Mouse (Mus musculus) embryonic facial prominence, embryonic 15.5 days (tissue): ENCODE measurements around the gene Gm37240. TPM values are rescaled to one million over a fixed set of nuclear protein-coding genes. Genes with fewer than 3 reads are reported as not detected.

Experiments
- ATAC-seq: fragments of 200-750 bp; cut with Nextera tagmentation; 2 replicates; pipeline ENCODE4 v1.8.0; 2017; ENCODE audit warnings: low read depth, moderate TSS enrichment; ENCODE audit not compliant: insufficient number of reproducible peaks, low FRiP score, low TSS enrichment
- H3K27ac ChIP-seq: fragments of 300-500 bp; sonication (generic); replicated peaks from 2 replicates; pipeline ENCODE4 v1.5.1; 2015; ENCODE audit warnings: mild to moderate bottlenecking, inconsistent platforms
- H3K27me3 ChIP-seq: fragments of 300-500 bp; sonication (generic); 2 replicates; pipeline ENCODE4 v1.6.1; 2015; ENCODE audit warnings: inconsistent platforms
- H3K36me3 ChIP-seq: fragments of 300-500 bp; sonication (generic); 2 replicates; pipeline ENCODE4 v1.6.1; 2015; ENCODE audit warnings: mild to moderate bottlenecking, inconsistent platforms
- H3K4me1 ChIP-seq: fragments of 300-500 bp; sonication (generic); 2 replicates; pipeline ENCODE4 v1.6.1; 2015; ENCODE audit warnings: inconsistent platforms
- H3K4me2 ChIP-seq: fragments of 300-500 bp; sonication (generic); replicated peaks from 2 replicates; pipeline ENCODE4 v1.6.1; 2015; ENCODE audit warnings: mild to moderate bottlenecking, inconsistent platforms
- H3K4me3 ChIP-seq: fragments of 300-500 bp; sonication (generic); replicated peaks from 2 replicates; pipeline ENCODE4 v1.5.1; 2015; ENCODE audit warnings: mild to moderate bottlenecking, inconsistent platforms
- H3K9ac ChIP-seq: fragments of 300-500 bp; sonication (generic); 2 replicates; pipeline ENCODE4 v1.6.1; 2015; ENCODE audit warnings: inconsistent platforms
- H3K9me3 ChIP-seq: fragments of 300-500 bp; sonication (generic); replicated peaks from 2 replicates; pipeline ENCODE4 v1.6.1; 2016; ENCODE audit warnings: inconsistent platforms
- WGBS: fragments of 180-500 bp; shearing (Covaris S2); methylation state at CpG from one replicate; pipeline ENCODE4 v1.1.7; 2015; 5-methylcytosine and 5-hydroxymethylcytosine counted together
- polyA plus RNA-seq: library from polyadenylated mRNA; unstranded; fragments of >200 nt; fragmentation: Nextera tagmentation; extraction: Ambion mirVana; gene quantifications from 2 replicates; pipeline ENCODE4 v1.2.1, GENCODE M21; 2015

Gene Gm37240
- polyA plus RNA-seq, 1 experiment from 2014 or later, result 12.8 TPM

DNA sequence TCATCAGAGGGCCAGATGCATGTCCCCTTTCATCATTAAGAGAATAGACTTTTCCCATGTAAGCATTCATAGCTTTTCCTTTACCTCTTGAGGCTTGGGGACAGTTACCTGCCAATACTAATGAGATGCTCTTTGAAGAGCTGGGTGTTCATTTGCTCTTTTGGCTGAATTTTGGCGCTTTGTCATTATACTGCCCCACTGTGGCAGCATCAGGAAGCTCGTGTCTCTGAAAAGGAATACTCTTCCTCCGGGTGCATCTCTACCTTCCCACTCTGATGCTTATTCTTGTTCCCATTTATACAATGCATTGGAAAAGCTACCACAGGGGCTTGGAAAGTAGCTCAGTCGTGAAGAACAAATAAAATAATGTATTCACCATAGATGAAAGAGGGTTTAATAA lies 30.3 kb upstream of the Gm37240 start:
- whole genome bisulfite sequencing, result 17% methylated on average over 4 of the region's 4 CpGs
- ATAC-seq, result no peak
- Histone ChIP-seq H3K27ac (no peak overlapping the region), H3K9me3 (no peaks in the 10 kb centered on the region), H3K9ac (no peak overlapping the region), H3K36me3 (no peaks in the 10 kb centered on the region), H3K4me1 (no peaks in the 10 kb centered on the region), H3K27me3 (no peaks in the 10 kb centered on the region), H3K4me2 (no peak overlapping the region), H3K4me3 (no peak overlapping the region)

DNA sequence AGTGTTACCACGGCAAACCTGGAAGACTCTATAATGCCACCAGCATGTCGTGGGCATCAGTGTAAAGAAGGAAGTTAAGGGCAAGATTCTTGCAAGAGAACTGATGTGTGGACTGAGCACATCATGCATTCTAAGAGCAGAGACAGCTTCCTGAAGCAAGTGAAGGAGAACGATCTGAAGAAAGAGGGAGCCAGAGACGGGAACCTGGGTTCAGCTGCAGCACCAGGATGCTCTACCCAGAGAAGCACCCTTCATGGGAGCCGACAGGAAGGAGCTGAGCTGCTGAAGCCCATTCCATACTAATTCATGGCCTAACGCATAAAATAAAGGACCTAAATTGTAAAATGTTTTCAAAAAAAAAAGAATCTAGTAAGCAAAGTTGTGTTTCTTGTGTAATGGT lies 27.5 kb upstream of the Gm37240 start:
- no peak for ATAC-seq
- Histone ChIP-seq H3K4me2 (no peak overlapping the region), H3K9ac (no peak overlapping the region), H3K9me3 (no peaks in the 10 kb centered on the region), H3K27ac (no peak overlapping the region), H3K36me3 (no peaks in the 10 kb centered on the region), H3K27me3 (no peaks in the 10 kb centered on the region), H3K4me1 (no peaks in the 10 kb centered on the region), H3K4me3 (no peak overlapping the region)
- WGBS, result 89% methylated on average over 6 of the region's 6 CpGs

DNA sequence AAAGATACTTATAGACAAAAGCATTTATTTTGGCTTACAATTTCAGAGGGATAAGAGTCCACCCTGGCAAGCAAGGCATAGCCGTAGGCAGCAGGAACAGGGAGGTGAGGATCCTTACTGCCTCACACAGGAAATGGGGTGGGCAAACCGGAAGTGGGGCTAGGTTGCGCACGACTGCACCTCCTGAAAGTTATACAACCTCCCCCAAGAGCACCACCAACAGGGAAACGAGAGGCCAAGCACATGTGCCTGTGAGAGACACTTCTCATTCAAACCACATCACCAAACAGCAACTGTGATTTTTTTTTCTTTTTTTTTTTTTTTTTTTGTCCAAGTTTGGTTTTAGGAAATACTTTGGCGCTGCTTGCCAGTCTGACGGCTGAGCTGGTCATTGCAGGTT lies 19.8 kb upstream of the Gm37240 start:
- Histone ChIP-seq H3K9ac (no peak overlapping the region), H3K4me2 (no peak overlapping the region), H3K4me3 (no peak overlapping the region), H3K36me3 (no peaks in the 10 kb centered on the region), H3K27me3 (no peaks in the 10 kb centered on the region), H3K4me1 (no peaks in the 10 kb centered on the region), H3K27ac (no peak overlapping the region), H3K9me3 (no peaks in the 10 kb centered on the region)
- no peak for ATAC-seq
- WGBS, result 76% methylated on average over 7 of the region's 7 CpGs

DNA sequence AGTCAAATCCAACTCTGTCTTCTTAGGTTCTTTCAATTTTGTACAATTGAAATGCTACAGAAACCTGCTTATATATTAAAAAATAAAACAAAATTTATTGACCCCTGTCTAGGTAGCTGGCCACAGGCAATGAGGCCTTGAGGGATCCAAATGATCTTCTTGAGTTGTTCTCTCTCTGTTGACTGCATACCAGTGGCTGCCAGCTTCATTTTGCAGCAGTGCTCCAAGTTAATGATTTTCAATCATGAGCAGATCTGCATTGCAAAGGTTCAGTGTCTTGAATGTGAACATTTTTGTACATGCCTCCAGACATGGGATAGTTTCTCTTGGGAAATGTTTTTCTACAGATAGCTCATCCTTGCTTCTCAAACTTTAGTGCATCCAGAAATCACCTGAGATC lies 17.1 kb upstream of the Gm37240 start:
- Histone ChIP-seq H3K9me3 (no peaks in the 10 kb centered on the region), H3K4me1 (no peaks in the 10 kb centered on the region), H3K4me3 (no peak overlapping the region), H3K4me2 (no peak overlapping the region), H3K36me3 (no peaks in the 10 kb centered on the region), H3K27ac (no peak overlapping the region), H3K27me3 (no peaks in the 10 kb centered on the region), H3K9ac (no peak overlapping the region)
- ATAC-seq, result no peak

DNA sequence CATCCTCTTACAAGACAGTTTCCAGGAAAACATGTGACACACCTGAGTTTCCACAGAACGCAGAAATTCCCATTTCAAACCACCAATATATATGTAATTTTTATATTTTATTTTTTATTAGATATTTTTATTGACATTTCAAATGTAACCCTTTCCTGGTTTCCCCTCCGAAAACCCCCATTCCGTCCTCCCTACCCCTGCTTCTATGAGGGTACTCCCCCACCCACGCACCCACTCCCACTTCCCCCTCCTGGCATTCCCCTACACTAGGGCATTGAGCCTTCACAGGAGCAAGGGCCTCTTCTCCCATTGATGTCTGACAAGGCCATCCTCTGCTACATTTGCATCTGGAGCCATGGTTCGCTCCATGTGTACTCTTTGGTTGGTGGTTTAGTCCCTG lies 7.7 kb upstream of the Gm37240 start:
- Histone ChIP-seq H3K9me3 (no peaks in the 10 kb centered on the region), H3K27me3 (no peaks in the 10 kb centered on the region), H3K4me2 (no peak overlapping the region), H3K4me3 (no peak overlapping the region), H3K4me1 (no peaks in the 10 kb centered on the region), H3K36me3 (no peaks in the 10 kb centered on the region), H3K27ac (no peak overlapping the region), H3K9ac (no peak overlapping the region)
- no peak for ATAC-seq
- 90% methylated on average over 5 of the region's 5 CpGs for WGBS

DNA sequence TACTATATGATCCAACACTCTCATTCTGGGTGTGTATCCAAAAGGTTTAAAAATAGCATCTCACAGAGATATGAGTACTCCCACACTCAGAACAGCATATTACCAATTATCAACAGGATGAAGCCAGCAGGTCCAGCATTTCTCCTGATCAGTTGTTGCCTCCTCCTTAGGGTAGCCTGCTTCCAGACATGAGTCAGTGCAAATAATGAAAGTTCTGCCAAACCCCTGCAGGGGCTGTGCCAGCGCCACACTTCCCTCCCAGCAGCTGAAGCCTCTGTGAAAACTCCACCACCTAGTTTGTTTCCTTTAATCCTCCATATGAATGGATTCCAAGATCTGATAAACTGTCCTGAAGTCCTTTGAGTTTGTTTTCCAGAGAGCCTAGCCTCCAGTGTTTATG lies 4.3 kb upstream of the Gm37240 start:
- H3K36me3 ChIP-seq, result no peaks in the 10 kb centered on the region
- H3K4me3 ChIP-seq, result no peak overlapping the region
- no peak for ATAC-seq
- peaks cover 13% of the 10 kb centered on the region; the same call in 1 of the 2 replicates for H3K4me1 ChIP-seq
- no peak overlapping the region for H3K27ac ChIP-seq
- H3K27me3 ChIP-seq, result no peaks in the 10 kb centered on the region
- no peak overlapping the region for H3K9ac ChIP-seq
- no peak overlapping the region for H3K4me2 ChIP-seq
- 42% methylated on average over 1 of the region's 1 CpGs for WGBS
- H3K9me3 ChIP-seq, result no peaks in the 10 kb centered on the region

DNA sequence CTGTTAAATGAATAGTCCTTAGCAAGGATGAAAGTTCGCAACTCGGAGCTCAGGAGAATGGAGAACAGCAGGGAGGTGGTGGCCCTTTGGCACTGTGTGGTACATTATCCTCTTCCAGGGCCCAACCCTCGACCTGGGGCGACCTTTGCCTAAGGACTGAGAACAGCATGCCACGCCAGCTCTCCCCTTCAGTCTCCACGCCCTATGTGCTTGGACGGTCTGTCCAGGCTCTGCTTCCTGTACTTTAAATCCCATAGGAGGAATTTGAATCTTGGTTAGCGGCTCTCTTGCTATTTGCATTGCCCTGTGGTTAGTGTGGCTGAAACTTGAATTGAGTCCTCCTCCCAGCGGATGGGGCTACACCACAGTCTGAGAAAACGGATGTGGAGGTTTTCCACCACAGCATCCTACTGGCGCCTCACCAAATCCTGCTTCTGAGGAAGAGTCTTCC lies 928 bp upstream of the Gm37240 start:
- no peak for ATAC-seq
- Histone ChIP-seq H3K9me3 (no peaks in the 10 kb centered on the region), H3K4me1 (peaks cover 13% of the 10 kb centered on the region; the same call in 1 of the 2 replicates), H3K27me3 (no peaks in the 10 kb centered on the region), H3K27ac (peak overlapping the region; percentile 79), H3K9ac (no peak overlapping the region), H3K4me3 (peak overlapping the region; percentile 47), H3K4me2 (peak overlapping the region; percentile 63), H3K36me3 (no peaks in the 10 kb centered on the region)
- 8% methylated on average over 11 of the region's 11 CpGs for WGBS

DNA sequence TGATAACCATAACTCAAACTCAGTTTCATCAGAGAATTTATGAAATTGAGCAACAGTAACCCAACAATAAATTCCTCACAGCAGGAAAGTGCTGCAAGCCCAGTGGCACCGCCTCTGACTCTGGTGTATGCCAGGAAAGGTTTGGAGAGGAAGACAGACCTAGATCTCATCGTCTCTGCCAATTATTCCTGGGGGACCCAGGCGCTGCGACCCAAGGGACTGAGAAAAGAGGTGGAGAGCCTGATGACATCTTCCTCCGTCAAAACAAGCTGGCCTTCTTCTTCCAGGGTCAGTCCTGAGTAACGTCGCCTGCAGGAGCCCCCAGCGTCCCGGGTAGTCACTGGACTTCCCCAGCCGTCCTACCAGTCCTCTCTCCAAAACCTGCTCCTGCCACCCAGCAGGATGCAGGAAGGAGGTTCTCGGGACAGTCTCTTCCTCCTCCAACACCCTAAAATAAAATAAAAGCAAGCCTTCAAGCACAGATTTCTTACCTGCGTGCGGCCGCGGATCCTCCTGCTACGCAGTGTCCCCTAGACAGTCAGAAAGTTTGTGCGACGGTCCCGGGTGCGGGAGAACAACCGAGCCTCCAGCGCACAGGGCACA lies 581 bp downstream of the Gm37240 start:
- no peaks in the 10 kb centered on the region for H3K27me3 ChIP-seq
- H3K4me3 ChIP-seq, result peak overlapping the region; percentile 47
- H3K36me3 ChIP-seq, result no peaks in the 10 kb centered on the region
- 4% methylated on average over 22 of the region's 22 CpGs for WGBS
- H3K4me2 ChIP-seq, result peak overlapping the region; percentile 63
- no peaks in the 10 kb centered on the region for H3K9me3 ChIP-seq
- no peak for ATAC-seq
- H3K27ac ChIP-seq, result peak overlapping the region; percentile 35
- H3K4me1 ChIP-seq, result peaks cover 13% of the 10 kb centered on the region; the same call in 1 of the 2 replicates
- H3K9ac ChIP-seq, result peak overlapping the region; percentile 1

DNA sequence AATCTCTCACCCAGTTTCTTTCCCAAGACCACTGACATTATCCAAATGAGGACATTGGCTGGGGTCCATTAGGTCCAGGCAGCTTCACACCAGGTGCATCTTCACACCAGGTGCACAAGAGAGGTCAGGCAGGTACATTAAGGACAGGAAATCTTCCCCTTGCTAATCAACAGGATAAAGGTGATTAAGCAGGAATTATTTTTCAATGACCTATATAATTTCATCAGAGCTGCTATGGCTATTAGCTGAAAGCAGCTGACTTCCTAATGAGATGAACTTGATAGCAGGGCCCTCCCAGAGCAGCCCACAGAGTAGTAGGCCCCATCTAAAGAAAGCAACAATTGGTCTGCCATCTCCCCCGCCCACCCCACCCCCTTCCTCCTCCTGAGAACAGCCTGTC lies 1.4 kb downstream of the Gm37240 start:
- ATAC-seq, result no peak
- Histone ChIP-seq H3K9me3 (no peaks in the 10 kb centered on the region), H3K27me3 (no peaks in the 10 kb centered on the region), H3K4me2 (peak overlapping the region; percentile 63), H3K9ac (no peak overlapping the region), H3K4me3 (peak overlapping the region; percentile 47), H3K4me1 (peaks cover 13% of the 10 kb centered on the region; the same call in 1 of the 2 replicates), H3K36me3 (no peaks in the 10 kb centered on the region), H3K27ac (no peak overlapping the region)
- WGBS, result 42% methylated on average over 1 of the region's 1 CpGs

DNA sequence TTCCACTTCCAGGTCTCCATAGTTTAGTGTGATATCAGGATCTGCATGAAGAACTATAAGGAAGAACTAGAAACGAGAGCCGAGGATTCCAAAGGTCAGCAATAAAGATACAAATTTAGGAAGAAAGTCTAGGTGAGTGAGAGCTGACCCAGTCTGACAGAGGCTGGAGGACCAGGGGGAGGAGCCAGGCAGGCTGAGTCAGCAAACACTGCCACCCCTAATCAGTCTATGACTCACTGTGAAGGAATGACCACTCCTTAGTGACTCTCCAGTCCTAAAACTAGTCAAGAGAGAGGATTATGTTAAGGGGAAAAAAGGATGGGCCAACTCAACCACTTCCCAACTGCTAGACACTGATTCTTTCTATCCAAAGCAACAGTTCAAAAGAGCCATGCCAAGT lies 6.6 kb downstream of the Gm37240 start:
- ATAC-seq, result no peak; the same call in 1 of the 2 replicates
- H3K36me3 ChIP-seq, result no peaks in the 10 kb centered on the region
- no peaks in the 10 kb centered on the region for H3K4me1 ChIP-seq
- H3K27me3 ChIP-seq, result no peaks in the 10 kb centered on the region
- WGBS, result 93% methylated on average over 2 of the region's 2 CpGs
- no peaks in the 10 kb centered on the region for H3K9me3 ChIP-seq
- no peak overlapping the region for H3K27ac ChIP-seq
- no peak overlapping the region for H3K4me3 ChIP-seq
- no peak overlapping the region for H3K4me2 ChIP-seq
- H3K9ac ChIP-seq, result no peak overlapping the region

DNA sequence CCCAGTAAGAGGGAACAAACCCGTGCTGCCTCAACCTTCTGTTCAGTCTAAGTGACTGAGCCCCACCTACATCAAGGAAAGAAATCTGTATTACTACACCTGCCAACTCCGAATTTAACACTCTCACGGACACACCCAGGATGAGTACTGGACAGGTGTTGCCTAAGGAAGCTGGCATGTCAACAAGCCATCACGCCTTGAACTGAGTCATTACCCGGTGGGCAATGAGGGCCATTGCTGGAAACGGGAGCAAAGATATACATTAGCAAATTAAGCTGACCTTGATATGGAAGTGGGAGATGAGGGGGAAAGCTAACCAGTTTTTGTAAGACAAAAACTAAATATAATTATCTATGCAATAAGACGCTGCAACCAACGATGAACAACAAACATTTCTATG lies 7.2 kb downstream of the Gm37240 start:
- no peaks in the 10 kb centered on the region for H3K36me3 ChIP-seq
- no peaks in the 10 kb centered on the region for H3K9me3 ChIP-seq
- ATAC-seq, result no peak
- H3K27ac ChIP-seq, result no peak overlapping the region
- no peak overlapping the region for H3K4me3 ChIP-seq
- WGBS, result 80% methylated on average over 8 of the region's 8 CpGs
- no peaks in the 10 kb centered on the region for H3K4me1 ChIP-seq
- no peak overlapping the region for H3K9ac ChIP-seq
- no peak overlapping the region for H3K4me2 ChIP-seq
- no peaks in the 10 kb centered on the region for H3K27me3 ChIP-seq

DNA sequence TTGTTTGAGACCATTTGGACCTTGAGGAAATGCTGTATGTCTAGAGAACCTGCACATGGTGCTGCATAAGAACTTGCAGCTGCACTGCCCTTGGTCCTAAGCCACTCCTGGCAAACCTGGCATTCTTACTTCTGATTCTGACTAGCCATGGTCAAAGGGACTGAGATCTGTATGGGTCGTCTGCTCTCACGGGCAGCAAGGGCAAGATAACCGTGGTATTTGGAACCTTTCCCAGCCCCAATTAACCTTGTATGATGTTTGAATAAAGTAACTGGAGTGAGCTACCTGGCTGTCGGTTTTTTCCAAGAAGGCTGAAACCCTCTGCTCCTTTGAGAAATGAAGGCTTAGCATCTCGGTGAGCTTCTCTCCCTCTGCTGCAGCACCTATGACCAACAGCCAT lies 8.4 kb downstream of the Gm37240 start:
- H3K9ac ChIP-seq, result no peak overlapping the region
- H3K27ac ChIP-seq, result no peak overlapping the region
- no peaks in the 10 kb centered on the region for H3K27me3 ChIP-seq
- H3K4me3 ChIP-seq, result no peak overlapping the region
- 63% methylated on average over 5 of the region's 5 CpGs for WGBS
- H3K9me3 ChIP-seq, result no peaks in the 10 kb centered on the region
- no peaks in the 10 kb centered on the region for H3K4me1 ChIP-seq
- ATAC-seq, result no peak
- H3K36me3 ChIP-seq, result no peaks in the 10 kb centered on the region
- no peak overlapping the region for H3K4me2 ChIP-seq
